Mouse (Mus musculus) CD4-positive naive resting alpha-beta T cell, adult 57 days (primary cell): Measurements from ENCODE around the gene Tmc3. TPM values are rescaled to one million over a fixed set of nuclear protein-coding genes. Genes with fewer than 3 reads are reported as not detected.

Source experiments
- total RNA-seq: library from RNA; stranded (reverse); gene quantifications from one replicate; pipeline ENCODE4 v1.2.4, GENCODE M21; 2023

Tmc3 gene
- total RNA-seq: 0.38 TPM

GRCm38 (mm10) chr7:83584639-83585471 is at the start of gene Tmc3:
Gene Tmc3, plus strand, starts transcription at chr7:83584927.

GRCm38 (mm10) chr7:83631828-83632681 is 47.3 kb downstream of the Tmc3 start, which contains the start of gene Stard5:
Gene Stard5, plus strand, starts transcription at chr7:83631959.

Other genes with a start within 250 kb of the Tmc3 start
- 17.8 TPM for gene Stard5, start 47.0 kb downstream of the Tmc3 start, total RNA-seq
- gene Il16, start 160.8 kb downstream of the Tmc3 start, total RNA-seq: 247 TPM
- gene Cfap161, start 210.0 kb downstream of the Tmc3 start, total RNA-seq: not detected